Mouse (Mus musculus): ENCODE measurements around the gene Tecpr2. TPM values are rescaled to one million over a fixed set of nuclear protein-coding genes. Genes with fewer than 3 reads are reported as not detected.

Gene Tecpr2
- total and polyA plus RNA-seq, 3 experiments: 2.8 to 7.5 (median 3.1) TPM

- no peak overlapping the region for H3K9ac ChIP-seq (ENCODE audit: insufficient read depth, low read depth)
- H3K79me2 ChIP-seq (replicated peaks; ENCODE audit: control insufficient read depth, extremely low read depth, insufficient read depth, poor library complexity, severe bottlenecking): no peaks in the 10 kb centered on the region
- H3K27me3 ChIP-seq (replicated peaks): no peaks in the 10 kb centered on the region
- in situ Hi-C loops (cut with MboI; ENCODE audit: low pct_ligation_motif_present, low pct_unique_long_range_greater_than_20kb, low sequenced_read_pairs) (loop anchor here (5.0 to 10.0 kb wide), 2 partner anchors 56 to 199 kb away; no protein-coding TSS in a partner anchor), dilution Hi-C loops (cut with MboI; ENCODE audit: extremely low pct_ligation_motif_present, extremely low pct_unique_long_range_greater_than_20kb, low sequenced_read_pairs) (no loop called here)
- peaks cover 19 to 31% of the 10 kb centered on the region in 2 experiments for H3K4me1 ChIP-seq (ENCODE audit: control insufficient read depth in 1 of 2, insufficient read depth in 2 of 2)
- peak; percentile 77 for DNase-seq (ENCODE audit: extremely low read depth)
- H3K4me2 ChIP-seq (ENCODE audit: insufficient read depth, low read depth, poor library complexity, severe bottlenecking): no peak overlapping the region
- H3K36me3 ChIP-seq (replicated peaks in 1 of 2; ENCODE audit: control insufficient read depth in 1 of 2, insufficient read depth in 1 of 2, low read length in 1 of 2): peaks cover 28 to 68% of the 10 kb centered on the region in 2 experiments
- no peaks in the 10 kb centered on the region for H3K9me3 ChIP-seq (replicated peaks; ENCODE audit: low read length)
- no peak for TF ChIP-seq POLR2AphosphoS2 (IDR thresholded peaks at IDR 0.05; ENCODE audit: low read depth, low read length)
- no peak for TF ChIP-seq SIN3A (IDR thresholded peaks at IDR 0.05; ENCODE audit: low read length)
- TF ChIP-seq CHD2 (IDR thresholded peaks at IDR 0.05; ENCODE audit: low read length): peak; percentile 91
- 0 out of 2 replicates have a peak, but pooled peaks have one; percentile 33 for TF ChIP-seq MEF2A (IDR thresholded peaks at IDR 0.05; ENCODE audit: borderline replicate concordance, low read depth, low read length)
- TF ChIP-seq ZNF384 (IDR thresholded peaks at IDR 0.05; ENCODE audit: low read depth, low read length): no peak
- no peak for TF ChIP-seq TBP (conservative IDR thresholded peaks at IDR 0.05; ENCODE audit: low read depth, low read length)
- no peak for TF ChIP-seq ZMIZ1 (IDR thresholded peaks at IDR 0.05; ENCODE audit: low read depth, low read length)
- TF ChIP-seq BHLHE40 (IDR thresholded peaks at IDR 0.05; ENCODE audit: low read depth, low read length): peak; percentile 38; the same call in 1 of the 2 replicates
- no peak for TF ChIP-seq E2F4 (IDR thresholded peaks at IDR 0.05; ENCODE audit: insufficient replicate concordance, low read depth, low read length)
- no peak for TF ChIP-seq ELF1 (IDR thresholded peaks at IDR 0.05; ENCODE audit: low read depth, low read length)
- TF ChIP-seq SMC3 (IDR thresholded peaks at IDR 0.05; ENCODE audit: low read depth, low read length): peak; percentile 98
- TF ChIP-seq ZC3H11A (IDR thresholded peaks at IDR 0.05; ENCODE audit: low read depth, low read length): peak; percentile 90
- TF ChIP-seq KAT2A (IDR thresholded peaks at IDR 0.05; ENCODE audit: insufficient replicate concordance, low read length): no peak
- TF ChIP-seq POLR2A (IDR thresholded peaks at IDR 0.05; ENCODE audit: low read depth, low read length): no peak
- TF ChIP-seq JUN (IDR thresholded peaks at IDR 0.05; ENCODE audit: insufficient read depth, low read depth, low read length): no peak
- TF ChIP-seq IRF4 (IDR thresholded peaks at IDR 0.05; ENCODE audit: low read depth, low read length): peak; percentile 82
- TF ChIP-seq GABPA (IDR thresholded peaks at IDR 0.05; ENCODE audit: insufficient replicate concordance, low read depth, low read length): no peak
- TF ChIP-seq USF2 (conservative IDR thresholded peaks at IDR 0.05; ENCODE audit: low read depth, low read length): no peak
- no peak for TF ChIP-seq ETS1 (conservative IDR thresholded peaks at IDR 0.05; ENCODE audit: low read depth, low read length)
- no peak for TF ChIP-seq EP300 (IDR thresholded peaks at IDR 0.05; ENCODE audit: low read length)
- no peak for TF ChIP-seq MAZ (IDR thresholded peaks at IDR 0.05; ENCODE audit: low read depth, low read length)
- TF ChIP-seq MAFK (IDR thresholded peaks at IDR 0.05; ENCODE audit: insufficient replicate concordance, low read length): no peak
- TF ChIP-seq NRF1 (IDR thresholded peaks at IDR 0.05; ENCODE audit: low read depth, low read length): no peak
- TF ChIP-seq MYC (IDR thresholded peaks at IDR 0.05; ENCODE audit: low read depth, low read length): no peak; the same call in 1 of the 2 replicates
- TF ChIP-seq USF1 (IDR thresholded peaks at IDR 0.05; ENCODE audit: low read depth, low read length): no peak
- TF ChIP-seq CHD1 (IDR thresholded peaks at IDR 0.05; ENCODE audit: low read depth, low read length): no peak
- peak; percentile 54 to 97 for TF ChIP-seq CTCF (conservative IDR thresholded peaks at IDR 0.05 in 1 of 2, IDR thresholded peaks at IDR 0.05 in 1 of 2; ENCODE audit: low read depth in 2 of 2, low read length in 2 of 2)
- TF ChIP-seq JUND (conservative IDR thresholded peaks at IDR 0.05; ENCODE audit: low read depth, low read length): no peak
- peak; percentile 32; the same call in 1 of the 2 replicates for TF ChIP-seq TCF12 (IDR thresholded peaks at IDR 0.05; ENCODE audit: low read depth, low read length)
- no peak for TF ChIP-seq HCFC1 (IDR thresholded peaks at IDR 0.05; ENCODE audit: low read depth, low read length)
- TF ChIP-seq ZKSCAN1 (IDR thresholded peaks at IDR 0.05; ENCODE audit: borderline replicate concordance, low read depth, low read length): no peak
- no peak for TF ChIP-seq RCOR1 (conservative IDR thresholded peaks at IDR 0.05; ENCODE audit: low read depth, low read length)
- TF ChIP-seq MAX (IDR thresholded peaks at IDR 0.05; ENCODE audit: low read length): no peak; the same call in 1 of the 2 replicates
- no peak for TF ChIP-seq PAX5 (IDR thresholded peaks at IDR 0.05; ENCODE audit: low read length)
- TF ChIP-seq NELFE (IDR thresholded peaks at IDR 0.05; ENCODE audit: low read depth, low read length): 0 out of 2 replicates have a peak, but pooled peaks have one; percentile 31
- peak; percentile 93 for TF ChIP-seq RAD21 (IDR thresholded peaks at IDR 0.05; ENCODE audit: low read depth, low read length)
- no peak for TF ChIP-seq MXI1 (IDR thresholded peaks at IDR 0.05; ENCODE audit: low read depth, low read length)
- TF ChIP-seq UBTF (IDR thresholded peaks at IDR 0.05; ENCODE audit: low read depth, low read length): no peak
- no peak overlapping the region for H3K27ac ChIP-seq (ENCODE audit: insufficient read depth, low read depth)
- H3K4me3 ChIP-seq (replicated peaks in 1 of 3; ENCODE audit: low read depth in 2 of 3, low read length in 2 of 3, poor library complexity in 1 of 3): no peak overlapping the region
Measured at GRCm38 (mm10) chr12:110935983-110936620, 47.0 kb downstream of the Tecpr2 start.

Data from CH12.LX (cell line).